Mouse (Mus musculus) B cell, adult 2 months (primary cell): ENCODE results near the gene Ap3d1.

Experiments used
- DNase-seq, 2 experiments: peaks; one replicate each; pipeline ENCODE4 v3.0.0; 2022

Gene Ap3d1

GRCm38 (mm10) chr10:80756967-80757366, 14.9 kb upstream of the Ap3d1 start:
- no peak for DNase-seq

- no peak for DNase-seq
These were observed 14.4 kb upstream of the Ap3d1 start for GRCm38 (mm10) chr10:80756509-80756908.

GRCm38 (mm10) chr10:80756099-80756498, 14.0 kb upstream of the Ap3d1 start:
- DNase-seq = no peak

- no peak for DNase-seq
These were observed 13.4 kb upstream of the Ap3d1 start for GRCm38 (mm10) chr10:80755291-80756015.

- DNase-seq = peak; percentile 99
These were observed 12.7 kb upstream of the Ap3d1 start, which contains the start of gene Dot1l for GRCm38 (mm10) chr10:80754594-80755290. Dot1l (plus strand) TSS chr10:80755206.

GRCm38 (mm10) chr10:80752079-80752625, 10.1 kb upstream of the Ap3d1 start:
- peak; percentile 58 to 63 for DNase-seq

- peak; percentile 72 to 78 for DNase-seq
These were observed 9.2 kb upstream of the Ap3d1 start for GRCm38 (mm10) chr10:80751188-80751832.

- DNase-seq = peak; percentile 59 to 67
These were observed 6.5 kb upstream of the Ap3d1 start for GRCm38 (mm10) chr10:80748609-80749008.

GRCm38 (mm10) chr10:80747410-80747809, 5.3 kb upstream of the Ap3d1 start:
- DNase-seq = peak; percentile 86 to 87

GRCm38 (mm10) chr10:80744262-80744661, 2.2 kb upstream of the Ap3d1 start:
- DNase-seq = peak; percentile 31 to 49

- DNase-seq = no peak
These were observed 357 bp downstream of the Ap3d1 start for GRCm38 (mm10) chr10:80741634-80742179.

- DNase-seq = no peak
These were observed 918 bp downstream of the Ap3d1 start for GRCm38 (mm10) chr10:80741146-80741545.

GRCm38 (mm10) chr10:80738657-80739056, 3.4 kb downstream of the Ap3d1 start:
- peak; percentile 37 to 43 for DNase-seq

GRCm38 (mm10) chr10:80736731-80737130, 5.3 kb downstream of the Ap3d1 start:
- DNase-seq = no peak

- DNase-seq = no peak
These were observed 9.4 kb downstream of the Ap3d1 start for GRCm38 (mm10) chr10:80732611-80733101.

- no peak for DNase-seq
These were observed 14.5 kb downstream of the Ap3d1 start for GRCm38 (mm10) chr10:80727369-80728127.

- no peak for DNase-seq
These were observed 24.8 kb downstream of the Ap3d1 start for GRCm38 (mm10) chr10:80717281-80717680.

- no peak for DNase-seq
These were observed 31.2 kb downstream of the Ap3d1 start for GRCm38 (mm10) chr10:80710834-80711233.

- DNase-seq = no peak
These were observed 36.6 kb downstream of the Ap3d1 start for GRCm38 (mm10) chr10:80705479-80705878.

- no peak for DNase-seq
These were observed 37.0 kb downstream of the Ap3d1 start for GRCm38 (mm10) chr10:80705033-80705432.

- no peak for DNase-seq
These were observed 37.6 kb downstream of the Ap3d1 start for GRCm38 (mm10) chr10:80704418-80704817.

- no peak for DNase-seq
These were observed 38.4 kb downstream of the Ap3d1 start for GRCm38 (mm10) chr10:80703643-80704042.
